Mouse (Mus musculus): Measurements from ENCODE around the gene Taf5l. TPM values are rescaled to one million over a fixed set of nuclear protein-coding genes. Genes with fewer than 3 reads are reported as not detected.

Taf5l gene
- polyA plus RNA-seq, 1 experiment = 1.8 TPM

DNA sequence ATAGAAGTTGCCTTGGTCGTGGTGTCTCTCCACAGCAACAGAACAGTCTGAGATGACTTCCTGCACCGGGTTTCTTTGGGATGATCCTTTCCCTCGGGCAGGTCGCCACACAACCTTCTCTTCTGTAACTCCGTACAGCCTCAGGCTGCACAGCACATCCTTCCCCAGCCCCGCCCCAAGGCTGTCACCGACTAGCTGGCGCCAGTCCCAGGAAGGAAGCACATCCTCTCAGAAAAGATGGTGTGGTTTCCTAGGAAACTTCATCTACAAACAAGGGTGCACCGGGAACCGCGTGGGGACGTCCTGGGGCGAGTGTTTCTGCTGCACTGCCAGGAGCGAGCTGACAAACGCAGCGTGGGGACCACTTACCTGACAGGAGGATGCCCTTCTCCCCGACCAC is 63.1 kb downstream of the Taf5l start:
- H3K27me3 ChIP-seq (ENCODE audit: control insufficient read depth) = no peaks in the 10 kb centered on the region; the same call in 1 of the 2 replicates
- peaks cover 40% of the 10 kb centered on the region for H3K4me1 ChIP-seq (ENCODE audit: control insufficient read depth)
- H3K4me3 ChIP-seq (replicated peaks) = no peak overlapping the region
- no peaks in the 10 kb centered on the region for H3K9me3 ChIP-seq (ENCODE audit: control insufficient read depth, low read length)
- TF ChIP-seq TAL1 (IDR thresholded peaks at IDR 0.05; ENCODE audit: low read length) (no peak), GATA1 (IDR thresholded peaks at IDR 0.05; ENCODE audit: low read length) (no peak)
- H3K36me3 ChIP-seq (ENCODE audit: control insufficient read depth) = peaks cover 100% of the 10 kb centered on the region

DNA sequence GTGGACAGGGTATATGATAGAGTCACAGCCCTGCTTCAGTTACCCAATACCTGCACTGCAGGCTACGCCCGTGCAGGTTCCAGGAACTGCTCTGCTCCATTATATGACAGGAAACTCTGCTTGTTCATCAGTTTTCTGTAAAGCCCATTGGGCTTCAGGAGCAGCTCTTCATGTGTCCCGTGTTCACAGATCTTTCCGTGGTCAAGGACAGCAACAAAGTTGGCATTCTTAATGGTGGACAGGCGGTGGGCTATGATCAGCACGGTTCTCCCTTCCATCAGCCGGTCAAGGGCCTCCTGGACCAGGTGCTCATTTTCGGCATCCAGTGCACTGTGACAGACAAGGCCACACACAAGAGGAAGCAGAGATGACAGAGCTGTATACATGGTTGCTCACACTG is 67.0 kb downstream of the Taf5l start:
- no peak for TF ChIP-seq TAL1 (IDR thresholded peaks at IDR 0.05; ENCODE audit: low read length)
- no peak for TF ChIP-seq GATA1 (IDR thresholded peaks at IDR 0.05; ENCODE audit: low read length)
- Histone ChIP-seq H3K27me3 (ENCODE audit: control insufficient read depth) (no peaks in the 10 kb centered on the region; the same call in 1 of the 2 replicates), H3K4me3 (replicated peaks) (no peak overlapping the region), H3K9me3 (ENCODE audit: control insufficient read depth, low read length) (no peaks in the 10 kb centered on the region), H3K4me1 (ENCODE audit: control insufficient read depth) (peaks cover 48% of the 10 kb centered on the region), H3K36me3 (ENCODE audit: control insufficient read depth) (peaks cover 100% of the 10 kb centered on the region)

DNA sequence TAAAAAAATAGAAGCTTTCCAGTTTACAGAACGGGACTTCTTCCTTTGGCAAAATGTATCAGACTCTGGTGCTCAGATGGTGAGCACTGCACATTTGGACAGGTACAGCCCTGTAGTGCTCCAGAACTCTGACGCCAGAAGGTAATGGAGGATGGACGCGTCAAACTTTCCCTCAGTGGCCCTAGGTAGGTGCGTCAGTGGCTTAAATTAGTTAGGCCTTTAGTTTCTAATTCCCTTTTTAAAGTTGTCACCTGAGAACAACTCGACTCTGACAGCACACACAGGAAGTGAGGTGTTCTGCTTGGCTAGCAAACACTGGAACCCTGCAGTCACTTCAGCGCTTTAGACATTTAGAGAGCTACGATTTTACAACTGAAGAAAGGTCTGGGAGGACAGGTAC is 67.5 kb downstream of the Taf5l start:
- H3K27me3 ChIP-seq (ENCODE audit: control insufficient read depth) = no peaks in the 10 kb centered on the region; the same call in 1 of the 2 replicates
- H3K9me3 ChIP-seq (ENCODE audit: control insufficient read depth, low read length) = no peaks in the 10 kb centered on the region
- TF ChIP-seq TAL1 (IDR thresholded peaks at IDR 0.05; ENCODE audit: low read length) (no peak), GATA1 (IDR thresholded peaks at IDR 0.05; ENCODE audit: low read length) (no peak)
- peaks cover 100% of the 10 kb centered on the region for H3K36me3 ChIP-seq (ENCODE audit: control insufficient read depth)
- peaks cover 50% of the 10 kb centered on the region for H3K4me1 ChIP-seq (ENCODE audit: control insufficient read depth)
- H3K4me3 ChIP-seq (replicated peaks) = no peak overlapping the region

DNA sequence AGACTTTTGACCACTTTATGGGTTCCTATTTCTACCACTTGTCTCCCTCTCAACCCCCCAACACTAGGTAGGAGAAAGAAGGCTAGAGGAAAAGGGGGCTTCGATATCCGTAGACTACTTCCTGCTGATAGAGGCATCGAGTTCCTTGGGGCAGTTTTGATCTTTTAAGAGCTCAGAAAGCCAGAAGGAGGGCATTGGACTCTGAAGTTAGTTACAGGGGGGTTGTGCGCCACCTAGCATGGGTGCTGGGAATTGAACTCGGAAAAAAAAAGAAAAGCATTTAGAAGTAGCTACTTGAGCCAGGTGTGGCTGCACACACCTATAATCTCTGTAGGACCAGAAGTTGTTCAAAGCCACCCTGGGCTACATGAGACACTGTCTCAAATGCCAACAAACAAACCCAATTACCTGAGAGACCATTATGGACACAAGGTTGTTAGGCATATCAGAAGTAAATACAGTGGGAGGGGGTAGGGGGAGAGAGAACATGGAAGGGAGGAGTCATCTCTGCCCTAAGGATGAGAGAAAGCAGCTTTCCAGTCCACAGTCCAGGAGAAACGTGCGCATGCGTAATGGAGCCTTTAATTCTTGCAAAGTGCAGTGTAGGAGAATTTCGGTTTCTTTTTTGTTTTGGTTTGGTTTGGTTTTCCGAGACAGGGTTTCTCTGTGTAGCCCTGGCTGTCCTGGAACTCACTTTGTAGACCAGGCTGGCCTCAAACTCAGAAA is 71.0 kb downstream of the Taf5l start:
- peaks cover 99% of the 10 kb centered on the region for H3K36me3 ChIP-seq (ENCODE audit: control insufficient read depth)

DNA sequence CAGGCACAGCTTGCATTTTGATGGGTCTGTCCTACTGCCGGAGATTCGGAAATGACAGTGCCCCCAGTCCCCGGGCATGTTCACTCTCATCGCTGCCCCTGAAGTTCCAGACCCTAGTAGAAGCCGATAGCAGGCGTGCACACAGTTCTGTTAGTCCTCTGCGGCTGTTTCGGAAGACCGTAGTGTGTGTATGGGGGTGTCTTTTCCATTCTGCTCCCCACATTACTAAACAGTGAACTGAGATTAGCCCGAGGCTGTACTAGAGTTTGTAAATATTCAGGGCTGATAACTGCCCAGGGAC is 71.6 kb downstream of the Taf5l start:
- Histone ChIP-seq H3K36me3 (ENCODE audit: control insufficient read depth) (peaks cover 99% of the 10 kb centered on the region), H3K9me3 (ENCODE audit: control insufficient read depth, low read length) (no peaks in the 10 kb centered on the region), H3K27me3 (ENCODE audit: control insufficient read depth) (no peaks in the 10 kb centered on the region), H3K4me1 (ENCODE audit: control insufficient read depth) (peaks cover 50% of the 10 kb centered on the region), H3K4me3 (replicated peaks) (peak overlapping the region; percentile 94)
- no peak for TF ChIP-seq GATA1 (IDR thresholded peaks at IDR 0.05; ENCODE audit: low read length)
- no peak for TF ChIP-seq TAL1 (IDR thresholded peaks at IDR 0.05; ENCODE audit: low read length)

More for the DNA sequence above, 71.0 kb downstream of the Taf5l start:
- Histone ChIP-seq H3K4me1 (ENCODE audit: control insufficient read depth) (peaks cover 50% of the 10 kb centered on the region), H3K4me3 (replicated peaks) (peak overlapping the region; percentile 94), H3K9me3 (ENCODE audit: control insufficient read depth, low read length) (no peaks in the 10 kb centered on the region), H3K27me3 (ENCODE audit: control insufficient read depth) (no peaks in the 10 kb centered on the region)
- TF ChIP-seq GATA1 (IDR thresholded peaks at IDR 0.05; ENCODE audit: low read length) = no peak
- TF ChIP-seq TAL1 (IDR thresholded peaks at IDR 0.05; ENCODE audit: low read length) = no peak

DNA sequence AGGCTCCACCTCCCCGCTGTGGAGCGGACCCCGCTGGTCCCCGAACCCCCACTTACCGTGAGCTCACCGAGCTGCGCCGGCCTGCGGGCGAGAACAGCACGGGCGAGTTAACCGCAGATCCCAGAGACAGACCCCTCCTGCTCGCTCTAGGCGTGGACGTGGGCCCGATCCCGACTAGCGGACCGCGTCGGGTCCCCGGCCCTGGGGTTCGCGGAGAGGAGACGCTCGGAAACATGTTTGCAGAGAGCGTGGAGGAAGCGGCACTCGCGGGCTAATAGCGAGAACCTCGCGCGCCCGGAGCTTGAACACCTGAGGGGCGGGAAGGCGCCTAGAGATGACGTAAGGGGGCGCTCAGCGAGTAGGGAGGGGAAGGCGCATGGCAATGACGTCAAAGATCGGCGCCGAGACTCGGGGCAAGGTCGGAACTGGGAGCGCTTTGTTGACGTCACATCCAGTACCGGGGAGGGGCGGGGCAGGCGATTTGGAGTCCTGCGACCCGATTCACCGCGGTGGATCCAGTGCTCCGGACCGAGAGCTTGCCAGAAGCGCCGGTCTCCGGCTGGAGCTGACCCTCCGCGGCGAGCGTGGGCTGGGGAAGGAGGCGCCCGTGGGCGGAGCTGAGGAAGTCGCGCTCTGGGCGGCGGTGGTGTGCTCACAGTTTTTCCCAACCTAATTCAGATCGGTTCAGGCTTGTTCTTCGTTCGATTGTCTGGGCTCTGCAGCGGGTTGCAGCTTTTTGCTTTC is 72.1 kb downstream of the Taf5l start, which contains the start of gene Nup133:
Gene Nup133 (minus strand): TSS at position 324 of the 744 bp plus-strand sequence.
- TF ChIP-seq TAL1 (IDR thresholded peaks at IDR 0.05; ENCODE audit: low read length) (no peak), GATA1 (IDR thresholded peaks at IDR 0.05; ENCODE audit: low read length) (no peak)
- Histone ChIP-seq H3K4me3 (replicated peaks) (peak within 1 kb of the TSS; percentile 94), H3K9me3 (ENCODE audit: control insufficient read depth, low read length) (no peaks in the 10 kb centered on the region), H3K4me1 (ENCODE audit: control insufficient read depth) (peaks cover 47% of the 10 kb centered on the region), H3K36me3 (ENCODE audit: control insufficient read depth) (peaks cover 99% of the 10 kb centered on the region), H3K27me3 (ENCODE audit: control insufficient read depth) (no peaks in the 10 kb centered on the region)

Other genes starting within 250 kb of the Taf5l start
- 0.17 and 0.34 TPM in 2 replicates for gene Rab4a, start 215.4 kb downstream of the Taf5l start, polyA plus RNA-seq (2012)
- 0.98 and 1.0 TPM in 2 replicates for gene Ccsap, start 161.2 kb downstream of the Taf5l start, polyA plus RNA-seq (2012)
- 0.29 and 0.44 TPM in 2 replicates for gene Acta1, start 126.6 kb downstream of the Taf5l start, polyA plus RNA-seq (2012)
- gene Nup133, start 72.1 kb downstream of the Taf5l start, polyA plus RNA-seq (2012) = 0.49 and 0.92 TPM in 2 replicates
- gene Abcb10, start 38.3 kb downstream of the Taf5l start, polyA plus RNA-seq (2012) = 12.9 and 15.2 TPM in 2 replicates
- gene Urb2, start 111 bp upstream of the Taf5l start, polyA plus RNA-seq (2012) = 0.09 and 0.17 TPM in 2 replicates
- 4.5 and 6.7 TPM in 2 replicates for gene Galnt2, start 210.0 kb upstream of the Taf5l start, polyA plus RNA-seq (2012)

Data from erythroblast, embryonic 14.5 days (primary cell).